Mouse (Mus musculus) ES-E14 (cell line): Measurements from ENCODE around the gene Zfp568.

ENCODE experiments used
- HCFC1 ChIP-seq: IDR thresholded peaks from 2 replicates; pipeline ENCODE4 v1.6.1; 2012; ENCODE audit warnings: low read length, inconsistent platforms, borderline replicate concordance; ENCODE audit not compliant: insufficient read depth
- MAFK ChIP-seq: IDR thresholded peaks from 2 replicates; pipeline ENCODE4 v1.6.1; 2014; ENCODE audit warnings: mild to moderate bottlenecking, low read depth, low read length, inconsistent platforms; ENCODE audit not compliant: insufficient read depth
- ZC3H11A ChIP-seq: IDR thresholded peaks from 2 replicates; pipeline ENCODE4 v1.6.1; 2012; ENCODE audit warnings: low read depth, mild to moderate bottlenecking, inconsistent platforms, low read length, borderline replicate concordance

GRCm38 (mm10) chr7:29970686-29971085 is 13.1 kb upstream of the Zfp568 start:
- TF ChIP-seq ZC3H11A: no peak
- TF ChIP-seq MAFK: no peak
- no peak for TF ChIP-seq HCFC1
